Mouse (Mus musculus): ENCODE data around the gene Nup88.

Nup88 gene

GRCm38 (mm10) chr11:70969821-70970559 is at the start of gene Nup88, which contains the start of gene Rpain:
TSS of gene Nup88 (minus strand) at chr11:70969973.
TSS of gene Rpain (plus strand) at chr11:70970213.
- peak; percentile 78 for DNase-seq (ENCODE audit: low spot score)

- no peak for DNase-seq (ENCODE audit: low spot score)
Measured at GRCm38 (mm10) chr11:71018416-71019200, 48.8 kb upstream of the Nup88 start.

GRCm38 (mm10) chr11:71017051-71017450 is 47.3 kb upstream of the Nup88 start:
- DNase-seq (ENCODE audit: low spot score) = no peak

GRCm38 (mm10) chr11:71012743-71013142 is 43.0 kb upstream of the Nup88 start:
- DNase-seq (ENCODE audit: low spot score) = no peak

GRCm38 (mm10) chr11:71008321-71008720 is 38.5 kb upstream of the Nup88 start:
- no peak for DNase-seq (ENCODE audit: low spot score)

- DNase-seq (ENCODE audit: low spot score) = no peak
Measured at GRCm38 (mm10) chr11:71007831-71008230, 38.1 kb upstream of the Nup88 start.

- no peak for DNase-seq (ENCODE audit: low spot score)
Measured at GRCm38 (mm10) chr11:71007026-71007425, 37.3 kb upstream of the Nup88 start.

GRCm38 (mm10) chr11:71005046-71005445 is 35.3 kb upstream of the Nup88 start:
- no peak for DNase-seq (ENCODE audit: low spot score)

GRCm38 (mm10) chr11:71004316-71004773 is 34.6 kb upstream of the Nup88 start, which contains the start of gene Dhx33:
TSS of gene Dhx33 (minus strand) at chr11:71004437.
- peak; percentile 86 for DNase-seq (ENCODE audit: low spot score)

GRCm38 (mm10) chr11:71003611-71004315 is 34.0 kb upstream of the Nup88 start:
- DNase-seq (ENCODE audit: low spot score) = no peak

- DNase-seq (ENCODE audit: low spot score) = no peak
Measured at GRCm38 (mm10) chr11:71001167-71001566, 31.4 kb upstream of the Nup88 start.

- peak; percentile 99 for DNase-seq (ENCODE audit: low spot score)
Measured at GRCm38 (mm10) chr11:70982557-70983228, 12.9 kb upstream of the Nup88 start, which contains the start of gene C1qbp. TSS of gene C1qbp (minus strand) at chr11:70983026.

GRCm38 (mm10) chr11:70982030-70982429 is 12.3 kb upstream of the Nup88 start:
- DNase-seq (ENCODE audit: low spot score) = no peak

GRCm38 (mm10) chr11:70980751-70981510 is 11.2 kb upstream of the Nup88 start:
- no peak for DNase-seq (ENCODE audit: low spot score)

- DNase-seq (ENCODE audit: low spot score) = no peak
Measured at GRCm38 (mm10) chr11:70980232-70980631, 10.5 kb upstream of the Nup88 start.

GRCm38 (mm10) chr11:70977293-70977692 is 7.5 kb upstream of the Nup88 start:
- DNase-seq (ENCODE audit: low spot score) = no peak

GRCm38 (mm10) chr11:70975193-70975592 is 5.4 kb upstream of the Nup88 start:
- no peak for DNase-seq (ENCODE audit: low spot score)

GRCm38 (mm10) chr11:70973947-70974346 is 4.2 kb upstream of the Nup88 start:
- no peak for DNase-seq (ENCODE audit: low spot score)

GRCm38 (mm10) chr11:70972586-70972985 is 2.8 kb upstream of the Nup88 start:
- no peak for DNase-seq (ENCODE audit: low spot score)

- DNase-seq (ENCODE audit: low spot score) = no peak
Measured at GRCm38 (mm10) chr11:70970560-70971540, 1.1 kb upstream of the Nup88 start.

Data from urinary bladder, postnatal 25 days (tissue).